16 mouse cellular contexts compared by ENCODE assay signal in the genomic region with DNA sequence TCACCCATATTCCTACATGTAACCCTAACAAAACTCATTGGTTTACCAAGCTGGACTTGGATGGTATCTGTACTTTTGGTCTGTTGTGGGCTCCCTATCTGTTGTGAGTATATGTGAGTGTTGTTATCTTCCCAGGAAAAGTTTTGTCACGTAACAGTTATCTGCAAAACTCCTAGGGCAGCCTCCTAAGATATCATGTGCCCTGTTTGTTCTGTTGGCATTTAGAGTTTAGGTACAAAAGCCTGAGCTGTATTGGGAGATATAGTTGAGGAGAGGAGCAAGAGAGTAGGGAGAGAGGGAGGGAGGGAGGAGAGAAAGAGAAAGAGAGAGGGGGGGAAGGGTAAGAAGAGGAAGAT.
A peak's percentile ranks its signal among the peaks of the same experiment; 100 is the strongest.
DNase-seq lines count a peak whose midpoint lies in the region; ATAC-seq lines count a peak whose summit lies in the region.
"Had no signal": no experiment of that assay in that cellular context is flagged by ENCODE, and none has a peak within 500 bp of the region (broad histone marks: within the 10 kb centered on the region; RNA-seq: fewer than 3 reads in every experiment).

No protein-coding gene starts in this region.

- no peaks in the 10 kb centered on the region for H3K36me3 ChIP-seq in heart, embryonic 12.5 days
- no peaks in the 10 kb centered on the region for H3K36me3 ChIP-seq in lung, embryonic 15.5 days
- no peaks in the 10 kb centered on the region for H3K36me3 ChIP-seq in liver, embryonic 12.5 days
- no peaks in the 10 kb centered on the region for H3K36me3 ChIP-seq in stomach, embryonic 16.5 days (ENCODE audit: control insufficient read depth, insufficient read depth, low read length)
- H3K36me3 ChIP-seq: forebrain, embryonic 12.5 days; hindbrain, embryonic 12.5 days had no signal

- DNase-seq in heart, postnatal 25 days (ENCODE audit: low spot score): no peak
- no peak for DNase-seq in lung, postnatal 36 days
- no peak for DNase-seq in frontal cortex, postnatal 14 days (ENCODE audit: low spot score in 2 of 2)
- DNase-seq: cerebellum, adult 11 months; cerebellum, postnatal 36 days; kidney, adult 11 months; kidney, postnatal 25 days; right cerebral cortex, postnatal 4 days had no signal

- H3K4me1 ChIP-seq in heart, embryonic 12.5 days (replicated peaks): peaks cover 16% of the 10 kb centered on the region
- H3K4me1 ChIP-seq in lung, embryonic 15.5 days: peaks cover 15% of the 10 kb centered on the region
- H3K4me1 ChIP-seq in liver, embryonic 12.5 days: peaks cover 16% of the 10 kb centered on the region
- peaks cover 10% of the 10 kb centered on the region for H3K4me1 ChIP-seq in stomach, embryonic 16.5 days (ENCODE audit: control insufficient read depth, insufficient read depth, low read length)

- H3K4me2 ChIP-seq in heart, embryonic 12.5 days: no peak overlapping the region
- 0 out of 2 replicates have a peak overlapping the region, but pooled peaks have one; percentile 13 for H3K4me2 ChIP-seq in lung, embryonic 15.5 days
- H3K4me2 ChIP-seq in liver, embryonic 12.5 days: no peak overlapping the region
- H3K4me2 ChIP-seq in stomach, embryonic 16.5 days (ENCODE audit: low read depth, low read length): peak overlapping the region; percentile 30; the same call in 1 of the 2 replicates
- H3K4me2 ChIP-seq: forebrain, embryonic 12.5 days; hindbrain, embryonic 12.5 days had no signal

- no peak overlapping the region for H3K9ac ChIP-seq in heart, embryonic 12.5 days
- H3K9ac ChIP-seq in lung, embryonic 15.5 days: no peak overlapping the region
- H3K9ac ChIP-seq in liver, embryonic 12.5 days: no peak overlapping the region
- peak overlapping the region; percentile 39 for H3K9ac ChIP-seq in stomach, embryonic 16.5 days (ENCODE audit: low read length)
- H3K9ac ChIP-seq: forebrain, embryonic 12.5 days; hindbrain, embryonic 12.5 days had no signal

- H3K27me3 ChIP-seq in heart, embryonic 12.5 days (replicated peaks): no peaks in the 10 kb centered on the region
- no peaks in the 10 kb centered on the region for H3K27me3 ChIP-seq in lung, embryonic 15.5 days
- no peaks in the 10 kb centered on the region for H3K27me3 ChIP-seq in liver, embryonic 12.5 days (replicated peaks)
- H3K27me3 ChIP-seq in stomach, embryonic 16.5 days (ENCODE audit: control insufficient read depth, insufficient read depth, low read length): no peaks in the 10 kb centered on the region
- H3K27me3 ChIP-seq: forebrain, embryonic 12.5 days; hindbrain, embryonic 12.5 days; Patski had no signal

- intact Hi-C loops in heart, postnatal 25 days (cut with DNase I): no loop called here

- peaks cover 7% of the 10 kb centered on the region for H3K9me3 ChIP-seq in heart, embryonic 12.5 days (replicated peaks)
- peaks cover 3% of the 10 kb centered on the region; the same call in 1 of the 2 replicates for H3K9me3 ChIP-seq in lung, embryonic 15.5 days
- peaks cover 5% of the 10 kb centered on the region; the same call in 1 of the 2 replicates for H3K9me3 ChIP-seq in liver, embryonic 12.5 days (replicated peaks)
- H3K9me3 ChIP-seq in stomach, embryonic 16.5 days (replicated peaks; ENCODE audit: control insufficient read depth, low read length): no peaks in the 10 kb centered on the region
- H3K9me3 ChIP-seq: hindbrain, embryonic 12.5 days; megakaryocyte, embryonic 14.5 days had no signal

- ATAC-seq in heart, embryonic 12.5 days (ENCODE audit: insufficient number of reproducible peaks, low FRiP score): no peak
- ATAC-seq in lung, embryonic 15.5 days (ENCODE audit: borderline replicate concordance, extremely low read depth, low FRiP score, low TSS enrichment): no peak
- ATAC-seq in liver, embryonic 12.5 days: peak; percentile 72
- no peak for ATAC-seq in stomach, embryonic 16.5 days (ENCODE audit: insufficient read depth, low FRiP score)
- ATAC-seq: Patski had no signal

- no peak overlapping the region for H3K4me3 ChIP-seq in heart, embryonic 12.5 days
- no peak overlapping the region for H3K4me3 ChIP-seq in lung, embryonic 15.5 days
- H3K4me3 ChIP-seq in liver, embryonic 12.5 days: no peak overlapping the region
- H3K4me3 ChIP-seq in stomach, embryonic 16.5 days (replicated peaks; ENCODE audit: low read length): no peak overlapping the region
- H3K4me3 ChIP-seq: forebrain, embryonic 12.5 days; hindbrain, embryonic 12.5 days had no signal

- 28% methylated on average over 1 of the region's 1 CpGs for WGBS in heart, embryonic 12.5 days
- WGBS in lung, embryonic 15.5 days: 61% methylated on average over 1 of the region's 1 CpGs
- WGBS in liver, embryonic 12.5 days (ENCODE audit: insufficient replicate concordance): 27% methylated on average over 1 of the region's 1 CpGs
- 63% methylated on average over 1 of the region's 1 CpGs for WGBS in stomach, embryonic 16.5 days

- H3K27ac ChIP-seq in heart, embryonic 12.5 days (ENCODE audit: poor library complexity, severe bottlenecking): peak overlapping the region; percentile 59; the same call in 1 of the 2 replicates
- H3K27ac ChIP-seq in lung, embryonic 15.5 days: peak overlapping the region; percentile 41
- no peak overlapping the region for H3K27ac ChIP-seq in liver, embryonic 12.5 days
- H3K27ac ChIP-seq in stomach, embryonic 16.5 days (ENCODE audit: low read length): peak overlapping the region; percentile 62
- H3K27ac ChIP-seq: forebrain, embryonic 12.5 days; hindbrain, embryonic 12.5 days had no signal

Comparison
In these comparisons a context has a peak if more than half of its experiments do, and no peak if none do; other contexts are left out.
1. H3K4me2 ChIP-seq: peak in lung, embryonic 15.5 days (single experiment) and stomach, embryonic 16.5 days (single experiment); none in heart, embryonic 12.5 days (single experiment) and liver, embryonic 12.5 days (single experiment).